Mouse (Mus musculus) heart, postnatal 0 days (tissue): Measurements from ENCODE around the gene Bcar3. TPM values are rescaled to one million over a fixed set of nuclear protein-coding genes. Genes with fewer than 3 reads are reported as not detected.

Source experiments
- ATAC-seq: fragments of 200-750 bp; cut with Nextera tagmentation; 2 replicates; pipeline ENCODE4 v1.8.0; 2017; ENCODE audit warnings: low read depth, moderate number of reproducible peaks, moderate library complexity; ENCODE audit not compliant: insufficient read depth
- DNase-seq: peaks from one replicate; pipeline ENCODE4 v3.0.0-alpha.2; 2016; ENCODE audit warnings: low spot score
- H3K27ac ChIP-seq: fragments of 300-500 bp; sonication (generic); 2 replicates; pipeline ENCODE4 v1.5.1; 2014; ENCODE audit warnings: low read depth, mild to moderate bottlenecking
- H3K27me3 ChIP-seq: fragments of 300-500 bp; sonication (generic); 2 replicates; pipeline ENCODE4 v1.6.1; 2014; ENCODE audit warnings: low read length, mixed read lengths; ENCODE audit not compliant: control insufficient read depth, insufficient read depth
- H3K36me3 ChIP-seq: fragments of 300-500 bp; sonication (generic); replicated peaks from 2 replicates; pipeline ENCODE4 v1.6.1; 2014; ENCODE audit warnings: low read length, mixed read lengths; ENCODE audit not compliant: control insufficient read depth, insufficient read depth
- H3K4me1 ChIP-seq: fragments of 300-500 bp; sonication (generic); 2 replicates; pipeline ENCODE4 v1.6.1; 2014; ENCODE audit warnings: antibody characterized with exemption; ENCODE audit not compliant: control insufficient read depth, insufficient read depth
- H3K4me2 ChIP-seq: fragments of 300-500 bp; sonication (generic); 2 replicates; pipeline ENCODE4 v1.6.1; 2014; ENCODE audit warnings: low read depth, mild to moderate bottlenecking, low read length, moderate library complexity
- H3K4me3 ChIP-seq: fragments of 300-500 bp; sonication (generic); 2 replicates; pipeline ENCODE4 v1.5.1; 2014; ENCODE audit warnings: low read depth, low read length
- H3K9ac ChIP-seq: fragments of 300-500 bp; sonication (generic); replicated peaks from 2 replicates; pipeline ENCODE4 v1.6.1; 2014; ENCODE audit warnings: low read depth, low read length, mixed read lengths
- H3K9me3 ChIP-seq: fragments of 300-500 bp; sonication (generic); replicated peaks from 2 replicates; pipeline ENCODE4 v1.6.1; 2016; ENCODE audit warnings: low read length; ENCODE audit not compliant: control insufficient read depth
- CTCF ChIP-seq: IDR thresholded peaks from 2 replicates; pipeline ENCODE4 v1.5.1; 2016; ENCODE audit warnings: antibody characterized with exemption, control low read depth, low read depth
- EP300 ChIP-seq: IDR thresholded peaks from 2 replicates; pipeline ENCODE4 v1.6.1; 2016; ENCODE audit warnings: antibody characterized with exemption, low read depth
- WGBS: fragments of 180-500 bp; shearing (Covaris S2); extraction: QIAGEN DNeasy Blood & Tissue Kit; methylation state at CpG from one replicate; pipeline ENCODE4 v1.1.7; 2014; 5-methylcytosine and 5-hydroxymethylcytosine counted together
- polyA plus RNA-seq: library from polyadenylated mRNA; unstranded; fragments of >200 nt; fragmentation: Nextera tagmentation; extraction: Ambion mirVana; gene quantifications from 2 replicates; pipeline ENCODE4 v1.2.1, GENCODE M21; 2015
- total RNA-seq: library from RNA; depleted of rRNA; stranded (reverse); fragments of >200 nt; gene quantifications from 2 replicates; pipeline ENCODE4 v1.2.3, GENCODE M21; 2014; ENCODE audit warnings: low replicate concordance

Bcar3 gene
- total and polyA plus RNA-seq, 2 experiments from 2014 or later = 3.3 to 38.6 TPM

- no peak overlapping the region for H3K4me2 ChIP-seq
- ATAC-seq (peak; percentile 51; the same call in 1 of the 2 replicates), DNase-seq (peak; percentile 51)
- no peak overlapping the region for H3K27ac ChIP-seq
- H3K4me3 ChIP-seq = no peak overlapping the region
- 15% methylated on average over 2 of the region's 2 CpGs for WGBS
- no peaks in the 10 kb centered on the region for H3K9me3 ChIP-seq
- H3K4me1 ChIP-seq = peaks cover 6% of the 10 kb centered on the region; the same call in 1 of the 2 replicates
- TF ChIP-seq EP300 (no peak), CTCF (peak; percentile 96)
- H3K9ac ChIP-seq = no peak overlapping the region
- peaks cover 50% of the 10 kb centered on the region for H3K27me3 ChIP-seq
- no peaks in the 10 kb centered on the region for H3K36me3 ChIP-seq
Observed at GRCm38 (mm10) chr3:122312078-122312477, 18.1 kb downstream of the Bcar3 start.

- peaks cover 6% of the 10 kb centered on the region; the same call in 1 of the 2 replicates for H3K4me1 ChIP-seq
- no peaks in the 10 kb centered on the region for H3K9me3 ChIP-seq
- no peak for ATAC-seq
- 58% methylated on average over 10 of the region's 10 CpGs for WGBS
- peaks cover 57% of the 10 kb centered on the region for H3K27me3 ChIP-seq
- no peak for DNase-seq
- H3K36me3 ChIP-seq = no peaks in the 10 kb centered on the region
- no peak overlapping the region for H3K9ac ChIP-seq
- no peak overlapping the region for H3K27ac ChIP-seq
- H3K4me2 ChIP-seq = no peak overlapping the region
- TF ChIP-seq CTCF = no peak
- no peak for TF ChIP-seq EP300
- no peak overlapping the region for H3K4me3 ChIP-seq
Observed at GRCm38 (mm10) chr3:122312936-122313629, 19.1 kb downstream of the Bcar3 start.

GRCm38 (mm10) chr3:122313936-122314335 lies 20.0 kb downstream of the Bcar3 start:
- ATAC-seq (peak; percentile 42), DNase-seq (no peak)
- H3K9me3 ChIP-seq = no peaks in the 10 kb centered on the region
- no peak overlapping the region for H3K27ac ChIP-seq
- no peaks in the 10 kb centered on the region for H3K36me3 ChIP-seq
- H3K4me1 ChIP-seq = peaks cover 6% of the 10 kb centered on the region; the same call in 1 of the 2 replicates
- H3K4me2 ChIP-seq = no peak overlapping the region
- TF ChIP-seq EP300 = no peak
- TF ChIP-seq CTCF = no peak
- peaks cover 57% of the 10 kb centered on the region for H3K27me3 ChIP-seq
- H3K9ac ChIP-seq = no peak overlapping the region
- 25% methylated on average over 7 of the region's 7 CpGs for WGBS
- H3K4me3 ChIP-seq = no peak overlapping the region

- H3K9ac ChIP-seq = no peak overlapping the region
- DNase-seq = no peak
- peak overlapping the region; percentile 32 for H3K4me2 ChIP-seq
- no peak overlapping the region for H3K27ac ChIP-seq
- WGBS = 9% methylated on average over 11 of the region's 11 CpGs
- H3K4me3 ChIP-seq = no peak overlapping the region
- no peaks in the 10 kb centered on the region for H3K36me3 ChIP-seq
- peaks cover 60% of the 10 kb centered on the region for H3K27me3 ChIP-seq
- no peaks in the 10 kb centered on the region for H3K9me3 ChIP-seq
- H3K4me1 ChIP-seq = peaks cover 6% of the 10 kb centered on the region; the same call in 1 of the 2 replicates
- peak; percentile 51; the same call in 1 of the 2 replicates for ATAC-seq
- no peak for TF ChIP-seq CTCF
- no peak for TF ChIP-seq EP300
Observed at GRCm38 (mm10) chr3:122316621-122317020, 22.7 kb downstream of the Bcar3 start.

- Histone ChIP-seq H3K4me2 (no peak overlapping the region), H3K36me3 (no peaks in the 10 kb centered on the region), H3K27me3 (peaks cover 60% of the 10 kb centered on the region), H3K4me3 (no peak overlapping the region), H3K4me1 (peaks cover 6% of the 10 kb centered on the region; the same call in 1 of the 2 replicates), H3K9ac (no peak overlapping the region), H3K27ac (no peak overlapping the region), H3K9me3 (no peaks in the 10 kb centered on the region)
- ATAC-seq (no peak), DNase-seq (no peak)
- no peak for TF ChIP-seq EP300
- no peak for TF ChIP-seq CTCF
- WGBS = 91% methylated on average over 6 of the region's 6 CpGs
Observed at GRCm38 (mm10) chr3:122317339-122317738, 23.4 kb downstream of the Bcar3 start.

- Histone ChIP-seq H3K4me1 (no peaks in the 10 kb centered on the region), H3K27me3 (peaks cover 54% of the 10 kb centered on the region), H3K27ac (no peak overlapping the region), H3K9me3 (no peaks in the 10 kb centered on the region), H3K4me2 (no peak overlapping the region), H3K36me3 (no peaks in the 10 kb centered on the region), H3K9ac (no peak overlapping the region), H3K4me3 (no peak overlapping the region)
- 61% methylated on average over 9 of the region's 9 CpGs for WGBS
- no peak for ATAC-seq
- TF ChIP-seq CTCF = no peak
- TF ChIP-seq EP300 = no peak
- no peak for DNase-seq
Observed at GRCm38 (mm10) chr3:122322226-122322625, 28.3 kb downstream of the Bcar3 start.
